Mouse (Mus musculus) hindbrain, embryonic 10.5 days (tissue): ENCODE data around the gene Srgap3. TPM values are rescaled to one million over a fixed set of nuclear protein-coding genes. Genes with fewer than 3 reads are reported as not detected.

Experiments
- DNase-seq: peaks from one replicate; pipeline ENCODE4 v3.0.0-alpha.2; 2017; ENCODE audit warnings: low spot score
- H3K27ac ChIP-seq: fragments of 300-500 bp; sonication (generic); 2 replicates; pipeline ENCODE4 v1.5.1; 2016; ENCODE audit warnings: mild to moderate bottlenecking, moderate library complexity
- H3K27me3 ChIP-seq: fragments of 300-500 bp; sonication (generic); 2 replicates; pipeline ENCODE4 v1.6.1; 2016; ENCODE audit warnings: mild to moderate bottlenecking; ENCODE audit not compliant: poor library complexity, insufficient read depth, severe bottlenecking
- H3K36me3 ChIP-seq: fragments of 300-500 bp; sonication (generic); 2 replicates; pipeline ENCODE4 v1.6.1; 2016; ENCODE audit warnings: mild to moderate bottlenecking, moderate library complexity
- H3K4me1 ChIP-seq: fragments of 300-500 bp; sonication (generic); replicated peaks from 2 replicates; pipeline ENCODE4 v1.6.1; 2016; ENCODE audit warnings: mild to moderate bottlenecking
- H3K4me3 ChIP-seq: fragments of 300-500 bp; sonication (generic); 2 replicates; pipeline ENCODE4 v1.5.1; 2016; ENCODE audit warnings: mild to moderate bottlenecking, moderate library complexity
- H3K9me3 ChIP-seq: fragments of 300-500 bp; sonication (generic); 2 replicates; pipeline ENCODE4 v1.6.1; 2016; ENCODE audit warnings: mild to moderate bottlenecking, moderate library complexity
- WGBS: fragments of 180-500 bp; shearing (Covaris S2); methylation state at CpG from one replicate; pipeline ENCODE4 v1.1.7; 2016; 5-methylcytosine and 5-hydroxymethylcytosine counted together
- polyA plus RNA-seq: library from polyadenylated mRNA; unstranded; fragments of >200 nt; fragmentation: Nextera tagmentation; extraction: Ambion mirVana; gene quantifications from 2 replicates; pipeline ENCODE4 v1.2.1, GENCODE M21; 2016

Srgap3 gene
- polyA plus RNA-seq, 1 experiment from 2014 or later = 34.7 TPM

GRCm38 (mm10) chr6:112770996-112771395 is 176.1 kb downstream of the Srgap3 start:
- DNase-seq = no peak
- no peaks in the 10 kb centered on the region for H3K9me3 ChIP-seq
- H3K4me1 ChIP-seq = no peaks in the 10 kb centered on the region
- WGBS = 88% methylated on average over 2 of the region's 2 CpGs
- no peaks in the 10 kb centered on the region for H3K27me3 ChIP-seq
- no peak overlapping the region for H3K4me3 ChIP-seq
- no peak overlapping the region for H3K27ac ChIP-seq
- H3K36me3 ChIP-seq = peaks cover 99% of the 10 kb centered on the region

GRCm38 (mm10) chr6:112758541-112758940 is 188.5 kb downstream of the Srgap3 start:
- H3K27me3 ChIP-seq = no peaks in the 10 kb centered on the region
- peaks cover 13% of the 10 kb centered on the region; the same call in 1 of the 2 replicates for H3K4me1 ChIP-seq
- peak; percentile 10 for DNase-seq
- no peak overlapping the region for H3K4me3 ChIP-seq
- H3K9me3 ChIP-seq = no peaks in the 10 kb centered on the region
- no peak overlapping the region for H3K27ac ChIP-seq
- 42% methylated on average over 4 of the region's 4 CpGs for WGBS
- H3K36me3 ChIP-seq = peaks cover 91% of the 10 kb centered on the region

- Histone ChIP-seq H3K4me1 (peaks cover 13% of the 10 kb centered on the region; the same call in 1 of the 2 replicates), H3K27me3 (no peaks in the 10 kb centered on the region), H3K4me3 (no peak overlapping the region), H3K27ac (no peak overlapping the region), H3K9me3 (no peaks in the 10 kb centered on the region), H3K36me3 (peaks cover 91% of the 10 kb centered on the region)
- 77% methylated on average over 4 of the region's 4 CpGs for WGBS
- DNase-seq = no peak
Observed at GRCm38 (mm10) chr6:112756866-112757265, 190.2 kb downstream of the Srgap3 start.

GRCm38 (mm10) chr6:112754994-112755393 is 192.1 kb downstream of the Srgap3 start:
- no peaks in the 10 kb centered on the region for H3K27me3 ChIP-seq
- peaks cover 92% of the 10 kb centered on the region for H3K36me3 ChIP-seq
- no peak overlapping the region for H3K4me3 ChIP-seq
- no peaks in the 10 kb centered on the region for H3K9me3 ChIP-seq
- H3K4me1 ChIP-seq = peaks cover 13% of the 10 kb centered on the region; the same call in 1 of the 2 replicates
- no peak for DNase-seq
- 94% methylated on average over 6 of the region's 6 CpGs for WGBS
- no peak overlapping the region for H3K27ac ChIP-seq

- Histone ChIP-seq H3K36me3 (peaks cover 100% of the 10 kb centered on the region), H3K27me3 (no peaks in the 10 kb centered on the region), H3K9me3 (no peaks in the 10 kb centered on the region), H3K4me1 (0 out of 2 replicates have a peak, but pooled peaks cover 3% of the 10 kb centered on the region), H3K27ac (no peak overlapping the region), H3K4me3 (no peak overlapping the region)
- 88% methylated on average over 3 of the region's 3 CpGs for WGBS
- no peak for DNase-seq
Observed at GRCm38 (mm10) chr6:112752517-112752916, 194.5 kb downstream of the Srgap3 start.

- Histone ChIP-seq H3K27me3 (no peaks in the 10 kb centered on the region), H3K27ac (no peak overlapping the region), H3K36me3 (peaks cover 100% of the 10 kb centered on the region), H3K9me3 (no peaks in the 10 kb centered on the region), H3K4me3 (no peak overlapping the region), H3K4me1 (0 out of 2 replicates have a peak, but pooled peaks cover under 1% of the 10 kb centered on the region)
- DNase-seq = no peak
- 80% methylated on average over 5 of the region's 5 CpGs for WGBS
Observed at GRCm38 (mm10) chr6:112752007-112752406, 195.1 kb downstream of the Srgap3 start.

GRCm38 (mm10) chr6:112742297-112742696 is 204.8 kb downstream of the Srgap3 start:
- Histone ChIP-seq H3K36me3 (peaks cover 100% of the 10 kb centered on the region), H3K27me3 (no peaks in the 10 kb centered on the region), H3K4me3 (no peak overlapping the region), H3K9me3 (no peaks in the 10 kb centered on the region), H3K4me1 (no peaks in the 10 kb centered on the region), H3K27ac (no peak overlapping the region)
- DNase-seq = no peak
- WGBS = 89% methylated on average over 2 of the region's 2 CpGs

GRCm38 (mm10) chr6:112741766-112742165 is 205.3 kb downstream of the Srgap3 start:
- 93% methylated on average over 5 of the region's 5 CpGs for WGBS
- peaks cover 100% of the 10 kb centered on the region for H3K36me3 ChIP-seq
- no peaks in the 10 kb centered on the region for H3K4me1 ChIP-seq
- no peak overlapping the region for H3K4me3 ChIP-seq
- DNase-seq = no peak
- H3K27ac ChIP-seq = no peak overlapping the region
- H3K27me3 ChIP-seq = no peaks in the 10 kb centered on the region
- no peaks in the 10 kb centered on the region for H3K9me3 ChIP-seq

- Histone ChIP-seq H3K4me1 (no peaks in the 10 kb centered on the region), H3K27ac (no peak overlapping the region), H3K9me3 (no peaks in the 10 kb centered on the region), H3K36me3 (peaks cover 100% of the 10 kb centered on the region), H3K27me3 (no peaks in the 10 kb centered on the region), H3K4me3 (no peak overlapping the region)
- 93% methylated on average over 3 of the region's 3 CpGs for WGBS
- no peak for DNase-seq
Observed at GRCm38 (mm10) chr6:112739635-112740034, 207.4 kb downstream of the Srgap3 start.

GRCm38 (mm10) chr6:112738924-112739323 is 208.1 kb downstream of the Srgap3 start:
- H3K36me3 ChIP-seq = peaks cover 100% of the 10 kb centered on the region
- no peaks in the 10 kb centered on the region for H3K4me1 ChIP-seq
- H3K27ac ChIP-seq = no peak overlapping the region
- WGBS = 90% methylated on average over 6 of the region's 6 CpGs
- H3K27me3 ChIP-seq = no peaks in the 10 kb centered on the region
- H3K9me3 ChIP-seq = no peaks in the 10 kb centered on the region
- H3K4me3 ChIP-seq = no peak overlapping the region
- DNase-seq = no peak

- Histone ChIP-seq H3K4me1 (no peaks in the 10 kb centered on the region), H3K36me3 (peaks cover 100% of the 10 kb centered on the region), H3K27ac (no peak overlapping the region), H3K9me3 (peaks cover 7% of the 10 kb centered on the region; the same call in 1 of the 2 replicates), H3K4me3 (no peak overlapping the region), H3K27me3 (no peaks in the 10 kb centered on the region)
- no peak for DNase-seq
- 85% methylated on average over 3 of the region's 3 CpGs for WGBS
Observed at GRCm38 (mm10) chr6:112736471-112736870, 210.6 kb downstream of the Srgap3 start.

GRCm38 (mm10) chr6:112735054-112735453 is 212.0 kb downstream of the Srgap3 start:
- Histone ChIP-seq H3K4me3 (no peak overlapping the region), H3K36me3 (peaks cover 100% of the 10 kb centered on the region), H3K27me3 (no peaks in the 10 kb centered on the region), H3K27ac (no peak overlapping the region), H3K9me3 (peaks cover 7% of the 10 kb centered on the region; the same call in 1 of the 2 replicates), H3K4me1 (peaks cover 3% of the 10 kb centered on the region)
- 72% methylated on average over 2 of the region's 2 CpGs for WGBS
- no peak for DNase-seq

GRCm38 (mm10) chr6:112733942-112734341 is 213.1 kb downstream of the Srgap3 start:
- 82% methylated on average over 5 of the region's 5 CpGs for WGBS
- H3K4me3 ChIP-seq = no peak overlapping the region
- peaks cover 14% of the 10 kb centered on the region for H3K4me1 ChIP-seq
- no peak overlapping the region for H3K27ac ChIP-seq
- H3K36me3 ChIP-seq = peaks cover 99% of the 10 kb centered on the region
- H3K9me3 ChIP-seq = peaks cover 7% of the 10 kb centered on the region; the same call in 1 of the 2 replicates
- H3K27me3 ChIP-seq = no peaks in the 10 kb centered on the region
- no peak for DNase-seq

- Histone ChIP-seq H3K4me3 (no peak overlapping the region), H3K36me3 (peaks cover 99% of the 10 kb centered on the region), H3K27me3 (no peaks in the 10 kb centered on the region), H3K9me3 (peaks cover 7% of the 10 kb centered on the region; the same call in 1 of the 2 replicates), H3K4me1 (peaks cover 29% of the 10 kb centered on the region), H3K27ac (no peak overlapping the region)
- 97% methylated on average over 3 of the region's 3 CpGs for WGBS
- DNase-seq = no peak
Observed at GRCm38 (mm10) chr6:112732434-112732833, 214.6 kb downstream of the Srgap3 start.
